Mouse (Mus musculus) bone marrow macrophage, adult 2 months (primary cell): Measurements from ENCODE around the gene Barx2.

Experiments used
- CTCF ChIP-seq: IDR thresholded peaks from 2 replicates; pipeline ENCODE4 v1.5.1; 2012; ENCODE audit warnings: low read depth, mild to moderate bottlenecking, low read length, moderate library complexity
- POLR2A ChIP-seq: IDR thresholded peaks from 2 replicates; pipeline ENCODE4 v1.6.1; 2012; ENCODE audit warnings: mild to moderate bottlenecking, low read depth, low read length, borderline replicate concordance

DNA sequence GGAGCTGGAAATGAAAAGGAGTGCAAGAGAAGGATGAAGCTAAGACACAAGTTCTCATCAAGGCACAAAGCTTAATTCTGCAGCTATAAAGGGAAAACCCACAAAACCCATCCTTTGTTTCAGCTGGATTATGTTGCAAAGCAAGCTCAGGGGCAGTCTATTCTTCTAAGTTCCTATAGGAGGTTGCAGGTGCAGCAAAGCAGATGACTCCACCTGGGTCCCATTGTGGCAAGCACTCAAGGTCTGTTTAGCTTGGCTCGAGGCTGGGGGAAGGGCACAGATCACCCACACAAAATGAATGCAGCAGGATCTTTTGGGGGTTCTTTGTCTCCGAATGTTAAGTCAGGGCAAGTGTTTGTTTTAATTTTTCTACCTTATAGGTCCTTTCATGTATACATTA is 47.2 kb upstream of the Barx2 start:
- no peak for TF ChIP-seq CTCF
- no peak for TF ChIP-seq POLR2A
